Mouse (Mus musculus) left cerebral cortex, adult 9 months (tissue): ENCODE data around the gene Mb21d2.

Experiments
- DNase-seq, 2 experiments: peaks; one replicate each; pipeline ENCODE4 v3.0.0; 2022; ENCODE audit warnings: low spot score in 2 of 2

Mb21d2 gene

DNA sequence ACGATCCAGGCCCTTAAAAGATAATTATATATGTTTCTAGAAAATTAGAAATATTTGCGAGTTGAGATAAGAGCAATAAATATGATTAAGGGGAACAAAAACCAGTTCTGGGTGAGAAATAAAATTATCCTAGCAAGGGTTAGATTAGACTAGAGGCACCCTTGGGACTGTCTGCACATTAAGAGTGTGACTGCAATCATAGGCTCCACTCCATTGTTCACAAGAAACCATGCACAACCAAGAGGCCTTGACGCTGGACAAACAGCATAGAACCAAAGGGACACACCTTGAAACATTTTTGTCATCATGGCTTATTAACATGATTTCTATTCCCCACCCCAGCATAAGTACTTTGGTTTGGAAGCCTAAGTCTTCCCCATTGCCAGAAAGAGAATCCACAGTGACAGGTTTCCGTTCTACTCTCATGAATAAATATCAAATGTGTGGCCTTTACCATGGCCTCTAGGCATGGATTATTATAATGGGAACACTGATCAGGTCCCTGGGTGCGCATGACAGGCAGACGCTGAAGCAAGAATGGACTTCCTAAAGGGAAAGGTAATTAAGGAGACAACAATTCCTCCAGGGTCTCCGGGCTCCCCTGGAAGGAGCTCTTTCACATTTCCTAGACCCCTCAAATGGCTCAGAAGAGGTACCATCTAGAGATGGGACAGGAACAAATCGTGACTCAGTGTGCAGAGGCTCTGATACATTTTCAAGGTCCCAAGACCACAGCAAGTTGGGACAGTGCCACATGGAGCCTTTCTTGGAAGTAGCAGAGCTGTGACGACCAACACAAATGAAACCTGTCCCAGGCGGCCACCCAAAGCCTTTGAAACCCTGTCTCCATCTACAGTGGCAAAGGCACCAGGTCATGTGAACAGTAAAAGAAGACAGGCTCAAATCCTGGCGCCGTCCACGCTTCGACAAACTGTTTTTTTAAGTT lies 26.6 kb downstream of the Mb21d2 start:
- no peak for DNase-seq

- DNase-seq: no peak
These were observed 30.3 kb downstream of the Mb21d2 start for GRCm38 (mm10) chr16:28899161-28899540.

DNA sequence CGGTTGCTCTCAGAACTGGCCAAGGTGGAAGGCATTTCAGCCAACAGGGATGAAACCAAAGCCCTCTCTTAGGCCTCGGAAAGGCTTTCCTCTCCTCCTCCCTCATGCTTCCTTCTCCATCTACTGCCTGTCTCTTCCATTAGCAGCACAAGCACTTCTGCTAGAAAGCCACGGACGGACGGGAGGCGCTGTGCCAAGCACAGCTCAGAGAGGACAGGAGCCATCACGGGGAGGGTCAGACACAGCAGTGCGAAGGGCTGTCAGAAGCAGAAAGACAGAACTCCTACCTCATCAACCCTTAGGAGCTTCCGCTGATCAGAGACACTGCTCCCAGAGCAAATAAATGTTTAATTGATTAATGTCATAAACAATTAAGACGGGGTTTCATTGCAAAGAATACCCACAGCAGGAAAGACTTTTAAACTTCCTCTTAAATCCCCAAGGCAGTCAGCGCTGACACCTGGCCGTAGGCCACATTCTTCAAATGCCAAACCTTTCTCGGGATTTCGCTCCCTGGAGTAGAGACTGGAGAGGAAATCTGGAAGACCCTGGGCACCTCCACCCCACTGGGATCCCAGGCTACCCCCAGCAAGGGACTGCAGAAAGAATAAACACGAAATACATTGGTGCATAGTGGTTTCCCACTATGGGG lies 30.8 kb downstream of the Mb21d2 start:
- DNase-seq: no peak

DNA sequence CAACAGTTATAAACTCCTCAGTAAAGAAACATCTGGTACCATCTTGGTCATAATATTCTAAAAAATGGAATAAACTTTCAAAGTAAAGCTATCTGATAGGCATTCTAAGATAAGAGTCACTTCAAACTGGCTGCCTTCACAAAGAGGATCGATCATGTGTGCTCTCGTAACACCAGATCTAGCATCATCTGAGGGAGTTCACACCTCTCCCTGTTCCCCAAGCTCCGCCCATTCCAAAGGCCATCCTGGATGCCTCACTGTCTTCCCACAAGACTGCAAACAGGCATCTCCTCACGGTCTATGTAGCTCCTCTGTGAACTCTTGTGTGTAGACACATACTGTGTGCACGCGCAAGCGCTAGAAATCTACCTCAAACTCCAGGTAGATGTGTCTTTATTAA lies 32.9 kb downstream of the Mb21d2 start:
- DNase-seq: no peak

GRCm38 (mm10) chr16:28894872-28895271 lies 34.6 kb downstream of the Mb21d2 start:
- DNase-seq: no peak

- DNase-seq: no peak
These were observed 36.2 kb downstream of the Mb21d2 start for GRCm38 (mm10) chr16:28893266-28893665.

- no peak for DNase-seq
These were observed 43.2 kb downstream of the Mb21d2 start for GRCm38 (mm10) chr16:28886201-28886745.

DNA sequence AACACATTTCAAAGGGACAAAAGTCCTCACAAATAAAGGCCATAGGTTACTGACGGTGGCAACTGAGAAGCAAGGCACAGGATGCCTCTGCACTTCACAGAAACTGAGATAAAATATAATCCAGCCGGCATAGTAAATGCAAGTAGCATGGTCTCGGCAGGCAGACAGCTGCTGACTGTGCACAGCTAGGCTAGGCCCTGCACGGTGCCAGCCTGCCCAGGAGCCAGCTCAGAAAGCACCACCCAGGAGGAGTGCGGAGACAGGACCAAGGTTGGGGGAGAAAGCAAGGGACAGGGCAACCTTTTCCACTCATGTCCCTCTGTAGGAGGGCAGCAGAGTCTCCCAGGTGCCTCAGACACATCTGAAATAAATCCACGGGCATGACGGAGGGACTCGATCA lies 44.0 kb downstream of the Mb21d2 start:
- no peak for DNase-seq

GRCm38 (mm10) chr16:28884661-28885060 lies 44.8 kb downstream of the Mb21d2 start:
- DNase-seq: no peak

- no peak for DNase-seq
These were observed 45.8 kb downstream of the Mb21d2 start for GRCm38 (mm10) chr16:28883649-28884048.

DNA sequence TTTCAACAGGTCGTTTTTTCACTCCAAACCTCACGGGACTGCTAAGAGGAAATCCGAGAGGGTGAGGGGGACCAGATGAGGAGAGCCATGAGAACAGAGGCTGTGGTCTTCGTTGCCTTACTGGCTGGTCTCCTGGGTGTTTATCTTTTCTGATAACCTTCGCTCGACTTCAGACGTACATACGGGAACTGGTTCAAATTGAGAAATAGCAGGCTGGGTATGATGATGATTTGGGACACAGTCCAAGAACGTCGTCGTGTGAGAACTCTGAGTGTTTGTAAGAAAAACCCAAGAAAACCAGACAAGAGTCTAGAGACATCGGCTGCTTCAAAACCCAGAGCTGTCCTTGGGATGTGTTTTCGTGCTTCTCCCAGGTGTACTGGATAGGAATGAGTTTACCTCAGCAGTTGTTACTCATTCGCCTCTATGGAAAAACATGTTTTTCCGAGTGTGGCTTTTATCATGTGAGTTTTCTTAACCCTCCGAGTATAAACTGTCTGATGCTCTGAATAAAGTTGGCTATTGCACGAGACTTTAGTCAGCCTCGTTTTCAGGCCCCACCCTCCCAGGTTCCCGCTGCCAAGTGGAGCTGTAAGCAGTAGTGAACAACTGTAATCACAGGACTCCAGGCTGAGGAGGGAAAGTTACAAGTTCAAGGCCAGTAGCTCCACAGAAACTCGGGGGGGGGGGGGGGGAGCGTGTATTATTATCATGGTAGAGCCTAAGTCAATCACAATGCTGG lies 46.6 kb downstream of the Mb21d2 start:
- no peak for DNase-seq

GRCm38 (mm10) chr16:28881787-28882186 lies 47.7 kb downstream of the Mb21d2 start:
- no peak for DNase-seq

DNA sequence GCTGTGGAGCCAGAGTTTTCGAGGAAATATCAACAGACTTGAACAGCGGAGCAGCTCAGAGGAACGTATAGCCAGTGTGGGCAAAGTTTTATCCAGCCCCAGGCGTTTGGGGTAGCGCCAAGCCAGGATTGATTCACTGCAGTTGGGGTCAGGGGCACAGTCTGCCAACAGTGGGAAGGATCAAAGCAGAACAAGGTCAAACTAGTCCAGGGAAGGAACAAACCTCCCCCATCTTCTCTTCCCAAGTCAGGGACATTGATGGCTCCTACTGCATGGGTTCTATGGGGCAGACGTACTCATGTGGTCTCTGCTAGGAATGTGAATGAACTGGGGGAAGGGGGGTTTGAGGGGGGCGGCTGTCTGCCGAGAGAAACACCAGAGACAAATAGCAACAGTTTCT lies 48.7 kb downstream of the Mb21d2 start:
- no peak for DNase-seq

DNA sequence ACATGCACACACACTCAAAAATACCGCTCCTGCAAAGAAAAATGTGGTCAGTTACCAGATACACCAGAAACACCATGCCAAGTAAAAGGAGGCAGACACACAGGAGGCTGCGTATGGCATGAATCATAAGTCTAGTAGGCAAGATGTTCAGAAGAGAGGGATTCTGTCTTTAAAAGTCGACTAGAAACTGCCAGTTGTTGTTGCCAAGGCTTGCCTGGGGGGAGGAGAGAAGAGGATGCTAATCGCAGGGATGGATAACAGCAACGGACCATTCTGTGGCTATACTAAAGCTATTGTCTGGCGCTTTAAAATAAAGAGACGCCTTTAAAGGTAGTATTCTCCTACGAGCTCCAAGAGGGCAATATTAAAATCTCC lies 49.2 kb downstream of the Mb21d2 start:
- DNase-seq: no peak

GRCm38 (mm10) chr16:28879636-28880306 lies 49.7 kb downstream of the Mb21d2 start:
- DNase-seq: no peak

GRCm38 (mm10) chr16:28877162-28877662 lies 52.3 kb downstream of the Mb21d2 start:
- DNase-seq: no peak

DNA sequence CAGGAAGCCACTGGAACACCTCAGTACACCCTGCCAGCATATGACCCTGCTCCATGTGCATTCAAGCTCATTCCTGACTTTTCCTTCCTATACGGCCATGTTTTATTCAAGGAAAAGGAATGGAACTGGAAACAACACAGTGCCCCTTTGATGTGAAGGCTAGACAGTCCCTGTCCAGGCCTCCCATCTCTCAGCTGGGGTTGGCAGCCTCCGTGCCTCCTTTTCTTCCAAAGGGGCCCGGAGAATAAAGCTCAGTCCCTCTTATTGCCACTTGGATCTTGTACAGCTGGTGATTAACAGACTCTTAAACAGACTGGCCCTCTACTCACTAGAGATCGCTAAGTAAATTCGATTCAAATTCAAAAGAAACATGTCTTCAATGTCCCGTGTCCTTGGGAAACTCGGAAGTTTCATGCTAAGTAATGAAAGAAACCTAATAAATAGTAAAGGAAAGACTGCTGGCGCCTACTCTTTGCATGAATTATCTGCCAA lies 56.0 kb downstream of the Mb21d2 start:
- DNase-seq: no peak

- DNase-seq: no peak
These were observed 58.6 kb downstream of the Mb21d2 start for GRCm38 (mm10) chr16:28870860-28871259.

GRCm38 (mm10) chr16:28870456-28870855 lies 59.0 kb downstream of the Mb21d2 start:
- DNase-seq: no peak

GRCm38 (mm10) chr16:28868864-28869263 lies 60.6 kb downstream of the Mb21d2 start:
- DNase-seq: no peak

- no peak for DNase-seq
These were observed 62.7 kb downstream of the Mb21d2 start for GRCm38 (mm10) chr16:28866584-28867295.
